Mouse (Mus musculus): ENCODE measurements around the gene Mybpc2.
A peak's percentile ranks its signal among the peaks of the same experiment; 100 is the strongest.

Gene Mybpc2

DNA sequence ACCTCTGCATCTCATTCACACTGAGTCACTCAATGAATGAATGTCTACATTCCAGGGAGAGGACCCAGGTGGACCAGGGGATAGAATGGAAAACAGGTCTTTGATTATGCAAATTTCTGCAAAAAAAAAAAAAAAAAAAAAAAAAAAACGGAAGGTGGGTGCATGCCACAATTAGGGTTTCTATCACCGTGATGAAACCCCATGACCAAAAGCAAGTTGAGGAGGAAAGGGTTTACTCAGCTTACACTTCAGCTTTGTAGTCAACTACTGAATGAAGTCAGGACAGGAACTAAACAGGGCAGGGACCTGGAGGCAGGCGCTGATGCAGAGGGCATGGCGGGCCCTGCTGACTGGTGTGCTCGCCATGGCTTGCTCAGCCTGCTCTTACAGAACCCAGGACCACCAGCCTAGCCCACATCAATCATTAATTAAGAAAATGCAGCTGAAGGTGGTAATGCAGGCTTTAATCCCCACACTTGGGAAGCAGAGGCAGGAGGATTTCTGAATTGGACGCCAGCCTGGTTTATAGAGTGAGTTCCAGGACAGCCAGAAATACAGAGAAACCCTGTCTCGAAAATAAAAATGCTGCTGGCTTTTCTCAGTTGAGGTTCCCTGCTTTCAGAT, 38.8 kb downstream of the Mybpc2 start:
- DNase-seq (ENCODE audit: low spot score): no peak

DNA sequence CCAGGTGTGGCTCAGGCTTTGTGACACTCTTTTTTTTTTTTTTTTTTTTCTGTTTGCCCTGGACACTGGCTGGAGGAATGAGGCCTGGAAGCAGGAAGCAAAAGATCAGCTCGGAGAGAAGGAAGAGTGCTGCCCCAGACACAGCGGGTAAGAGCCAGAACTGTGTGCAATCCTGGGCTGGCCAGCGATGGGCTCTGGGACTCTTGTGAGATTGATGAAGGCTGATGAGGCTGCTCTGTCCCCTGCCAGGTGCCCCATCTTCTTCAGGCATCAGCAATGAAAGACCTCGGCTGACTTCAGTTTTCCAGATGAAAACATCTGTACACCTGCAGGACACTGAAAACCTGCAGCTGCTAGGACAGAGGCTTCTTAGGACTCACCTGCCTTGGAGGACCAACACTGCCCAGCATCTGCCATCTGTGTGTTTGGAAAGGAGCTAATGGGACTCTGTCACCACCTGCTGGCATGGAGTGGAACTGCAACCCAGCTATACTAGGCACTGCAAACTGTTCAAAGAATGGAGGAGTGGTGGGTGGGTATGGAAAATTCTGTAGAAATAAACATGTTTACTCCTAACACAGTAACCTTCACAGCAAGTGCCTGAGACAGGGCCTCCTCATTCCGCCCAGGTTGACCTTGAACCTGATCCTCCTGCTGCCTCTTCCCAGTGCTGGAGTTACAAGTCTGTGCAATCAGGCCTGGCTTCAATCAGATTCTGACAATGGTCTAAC, 39.5 kb downstream of the Mybpc2 start:
- DNase-seq (ENCODE audit: low spot score): peak; percentile 95

DNA sequence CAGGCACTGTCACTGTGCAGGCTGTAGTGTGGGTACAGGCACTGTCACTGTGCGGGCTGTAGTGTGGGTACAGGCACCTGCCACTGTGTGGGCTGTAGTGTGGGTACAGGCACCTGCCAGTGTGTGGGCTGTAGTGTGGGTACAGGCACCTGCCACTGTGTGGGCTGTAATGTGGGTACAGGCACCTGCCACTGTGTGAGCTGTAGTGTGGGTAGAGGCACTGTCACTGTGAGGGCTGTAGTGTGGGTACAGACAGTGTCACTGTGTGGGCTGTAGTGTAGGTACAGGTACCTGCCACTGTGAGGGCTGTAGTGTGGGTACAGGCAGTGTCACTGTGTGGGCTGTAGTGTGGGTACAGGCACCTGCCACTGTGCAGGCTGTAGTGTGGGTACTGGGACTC, 40.3 kb downstream of the Mybpc2 start:
- DNase-seq (ENCODE audit: low spot score): no peak

DNA sequence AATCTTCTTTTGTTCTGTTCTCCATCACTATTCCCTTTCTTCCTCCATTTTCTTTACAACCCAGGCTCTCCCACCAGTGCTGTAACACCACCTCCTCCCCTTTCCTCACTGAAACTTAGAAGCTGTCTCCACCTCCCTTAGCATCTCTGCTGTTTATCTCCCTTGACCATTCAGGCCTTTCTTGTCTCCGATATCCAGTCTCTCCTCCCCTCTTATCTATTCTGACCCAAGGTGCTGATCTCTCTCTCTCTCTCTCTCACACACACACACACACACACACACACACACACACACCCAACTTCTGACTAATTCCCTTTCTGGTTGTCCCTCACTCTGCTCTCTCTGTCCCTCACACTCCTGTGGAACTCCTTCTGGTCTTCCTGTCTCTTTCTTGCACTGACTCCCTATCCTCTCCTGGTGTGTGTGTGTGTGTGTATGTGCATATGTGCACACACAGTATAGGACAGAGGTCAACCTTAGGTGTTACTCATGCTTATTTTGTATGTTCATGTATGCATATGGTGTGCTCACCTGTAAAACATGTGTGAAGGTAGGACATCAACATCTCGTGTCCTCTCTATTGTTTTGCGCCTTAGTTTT, 41.5 kb downstream of the Mybpc2 start:
- DNase-seq (ENCODE audit: low spot score): no peak

DNA sequence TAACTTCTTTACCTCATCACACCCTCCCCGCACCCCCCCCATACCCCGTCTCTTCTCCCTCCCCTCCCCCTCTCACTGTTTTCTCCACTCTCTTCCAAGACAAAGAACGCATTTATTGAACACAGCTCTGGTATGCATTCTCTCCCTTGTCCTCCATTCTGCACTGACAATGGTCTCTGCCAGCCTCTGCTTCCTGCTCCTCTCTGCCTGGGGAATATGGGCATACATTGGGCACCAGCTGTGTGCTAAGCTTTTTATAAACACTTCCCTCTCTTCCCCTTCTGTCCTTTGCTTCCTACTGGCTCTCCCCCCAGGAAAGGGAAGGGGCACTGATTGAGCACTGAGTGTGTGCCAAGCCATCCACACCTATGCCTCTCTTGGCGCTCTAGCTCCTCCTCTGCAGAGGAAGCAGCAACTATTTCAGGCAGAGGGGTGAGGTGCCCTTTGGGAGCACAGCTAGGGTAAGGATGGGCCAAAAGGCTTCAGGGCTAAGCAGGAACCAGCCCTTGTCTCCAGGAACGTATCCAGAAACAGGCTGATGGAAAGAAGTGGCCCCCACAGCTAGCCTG, 49.3 kb downstream of the Mybpc2 start:
- no peak for DNase-seq (ENCODE audit: low spot score)

DNA sequence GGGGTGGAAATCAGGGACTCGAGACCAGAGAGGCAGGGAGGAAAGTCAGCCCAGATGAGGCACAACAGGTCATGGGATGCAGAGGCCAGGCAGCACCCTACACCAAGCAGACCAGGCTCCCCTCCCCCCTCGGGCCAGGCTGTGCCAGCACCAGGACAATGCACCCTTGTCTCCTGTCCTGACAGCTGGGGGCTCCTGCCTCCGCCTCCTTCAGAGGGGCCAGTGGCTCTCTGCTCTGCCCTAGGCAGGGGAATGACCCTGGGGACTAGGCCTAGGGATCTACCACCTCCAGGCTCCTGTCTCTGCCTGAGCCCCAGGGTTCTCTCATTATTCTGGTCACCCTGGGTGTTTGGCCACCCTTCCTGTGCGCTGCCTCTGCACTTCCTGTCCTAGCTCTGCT, 50.0 kb downstream of the Mybpc2 start:
- peak; percentile 66 for DNase-seq (ENCODE audit: low spot score)

DNA sequence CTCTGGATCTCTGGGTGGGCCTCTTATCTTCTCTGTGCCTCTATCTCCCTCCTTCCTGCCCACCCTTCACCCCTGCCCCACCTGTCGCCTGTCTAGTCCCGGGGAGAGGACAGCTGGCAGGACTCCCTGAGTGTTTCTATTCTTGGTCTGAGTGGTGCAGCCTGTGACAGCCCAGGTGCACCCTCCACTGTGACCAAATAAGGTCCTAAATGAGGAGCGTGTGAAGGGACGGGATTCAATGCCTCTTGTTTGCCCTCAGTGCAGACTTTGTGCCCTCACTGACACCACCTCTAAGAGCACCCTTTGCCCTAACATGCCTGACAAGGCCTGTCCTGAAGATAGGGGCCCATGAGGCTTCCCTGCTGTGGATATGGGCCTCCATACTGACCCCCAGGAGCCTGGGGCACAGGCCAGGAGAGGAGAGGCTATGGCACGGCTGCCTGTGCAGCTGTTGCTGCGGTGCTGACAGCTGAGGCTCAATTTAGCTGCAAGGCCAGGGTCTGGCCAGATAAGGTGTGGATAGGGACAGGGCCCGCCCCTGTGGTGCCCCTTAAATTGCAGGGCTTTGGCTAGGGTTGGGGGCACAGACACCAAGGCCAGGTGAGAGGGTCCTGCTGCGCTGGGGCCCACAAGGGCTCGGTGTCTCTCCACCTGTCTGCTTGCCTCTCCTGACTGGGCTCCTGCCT, 51.4 kb downstream of the Mybpc2 start:
- DNase-seq (ENCODE audit: low spot score): no peak

DNA sequence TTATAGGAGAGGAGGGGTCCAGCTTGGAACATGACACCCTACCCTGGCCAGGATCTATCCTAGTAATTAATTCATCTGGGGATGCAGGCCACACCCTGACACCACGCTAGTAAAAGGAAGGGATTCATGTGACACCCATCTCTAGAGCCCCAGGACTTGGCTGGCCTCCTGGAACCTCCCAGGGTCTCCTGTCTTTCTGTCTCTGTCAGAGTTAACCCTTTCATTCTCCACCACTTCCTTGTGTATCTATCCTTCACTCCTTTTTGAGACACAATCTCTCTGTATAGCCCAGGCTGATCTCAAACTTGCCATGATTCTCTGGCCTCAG, 51.9 kb downstream of the Mybpc2 start:
- DNase-seq (ENCODE audit: low spot score): no peak

DNA sequence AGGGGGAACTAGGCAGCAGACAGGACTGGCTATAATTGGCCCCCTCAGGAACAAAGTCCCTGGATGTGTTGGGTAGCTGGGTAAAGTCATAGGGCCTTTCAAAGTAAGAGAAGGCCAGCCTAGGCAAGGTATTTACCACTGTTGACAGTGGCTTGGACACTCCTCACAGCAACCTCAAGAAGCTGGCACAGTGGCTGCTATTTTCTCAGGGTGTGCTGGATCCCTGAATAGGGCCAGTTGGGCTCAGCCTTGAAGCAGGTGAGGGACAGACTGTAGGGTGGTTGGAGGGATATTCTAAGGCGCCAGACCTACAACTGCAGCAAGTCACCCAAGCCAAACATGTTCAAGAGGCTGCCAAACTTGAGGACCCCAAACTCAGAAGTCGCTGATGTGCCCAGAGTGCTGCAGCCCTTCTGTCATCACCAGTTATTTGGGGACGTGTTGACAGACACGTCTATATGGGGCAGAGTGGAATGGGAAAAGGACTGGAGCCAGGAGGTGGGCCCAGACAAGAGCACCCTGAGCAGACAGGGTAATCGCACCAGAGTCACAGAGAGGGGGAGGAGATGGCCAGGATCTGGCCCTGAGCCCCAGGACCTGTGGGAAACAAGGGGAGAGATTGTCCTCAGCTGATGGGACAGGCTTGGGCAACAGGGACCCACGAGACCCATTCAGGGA, 52.4 kb downstream of the Mybpc2 start:
- no peak for DNase-seq (ENCODE audit: low spot score)

DNA sequence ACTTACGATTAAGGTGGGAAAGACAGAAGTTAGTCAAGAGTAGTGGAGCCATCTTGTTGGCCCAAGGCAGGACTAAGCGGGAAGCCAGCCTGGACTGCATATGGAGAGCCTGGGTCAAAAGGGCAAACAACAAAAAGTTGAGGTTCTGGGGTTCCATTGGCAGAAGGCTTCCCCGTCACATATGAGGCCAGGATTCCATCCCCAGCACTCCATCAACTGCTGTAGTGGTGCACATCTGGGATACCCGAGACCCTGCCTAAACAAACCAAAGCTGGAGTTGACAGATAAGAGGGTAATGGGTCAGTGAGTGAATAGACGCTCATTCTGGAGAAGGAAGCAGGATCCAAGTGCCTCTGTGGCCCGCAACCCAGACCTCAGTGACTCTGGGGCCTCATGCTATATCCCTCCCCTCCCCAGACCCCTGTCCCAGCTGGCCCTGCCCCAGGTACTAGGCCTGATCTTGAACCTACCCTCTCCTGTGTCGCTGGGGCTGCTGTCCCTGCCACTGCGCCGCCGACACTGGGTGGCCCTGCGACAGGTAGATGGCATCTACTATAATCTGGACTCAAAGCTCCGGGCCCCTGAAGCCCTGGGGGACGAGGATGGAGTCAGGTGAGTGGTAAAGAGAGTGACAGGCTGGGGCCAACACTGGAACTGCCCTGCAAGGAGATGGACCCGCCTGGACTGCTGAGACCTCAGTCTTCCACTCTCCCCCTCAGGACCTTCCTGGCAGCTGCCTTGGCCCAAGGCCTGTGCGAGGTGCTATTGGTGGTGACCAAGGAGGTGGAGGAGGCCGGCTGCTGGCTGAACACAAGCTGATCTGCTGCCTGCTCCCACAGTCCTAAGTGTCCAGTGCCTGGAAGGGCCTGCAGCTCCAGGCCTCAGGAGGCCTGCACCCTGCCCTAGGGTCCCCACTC, 53.5 kb downstream of the Mybpc2 start:
- no peak for DNase-seq (ENCODE audit: low spot score)

DNA sequence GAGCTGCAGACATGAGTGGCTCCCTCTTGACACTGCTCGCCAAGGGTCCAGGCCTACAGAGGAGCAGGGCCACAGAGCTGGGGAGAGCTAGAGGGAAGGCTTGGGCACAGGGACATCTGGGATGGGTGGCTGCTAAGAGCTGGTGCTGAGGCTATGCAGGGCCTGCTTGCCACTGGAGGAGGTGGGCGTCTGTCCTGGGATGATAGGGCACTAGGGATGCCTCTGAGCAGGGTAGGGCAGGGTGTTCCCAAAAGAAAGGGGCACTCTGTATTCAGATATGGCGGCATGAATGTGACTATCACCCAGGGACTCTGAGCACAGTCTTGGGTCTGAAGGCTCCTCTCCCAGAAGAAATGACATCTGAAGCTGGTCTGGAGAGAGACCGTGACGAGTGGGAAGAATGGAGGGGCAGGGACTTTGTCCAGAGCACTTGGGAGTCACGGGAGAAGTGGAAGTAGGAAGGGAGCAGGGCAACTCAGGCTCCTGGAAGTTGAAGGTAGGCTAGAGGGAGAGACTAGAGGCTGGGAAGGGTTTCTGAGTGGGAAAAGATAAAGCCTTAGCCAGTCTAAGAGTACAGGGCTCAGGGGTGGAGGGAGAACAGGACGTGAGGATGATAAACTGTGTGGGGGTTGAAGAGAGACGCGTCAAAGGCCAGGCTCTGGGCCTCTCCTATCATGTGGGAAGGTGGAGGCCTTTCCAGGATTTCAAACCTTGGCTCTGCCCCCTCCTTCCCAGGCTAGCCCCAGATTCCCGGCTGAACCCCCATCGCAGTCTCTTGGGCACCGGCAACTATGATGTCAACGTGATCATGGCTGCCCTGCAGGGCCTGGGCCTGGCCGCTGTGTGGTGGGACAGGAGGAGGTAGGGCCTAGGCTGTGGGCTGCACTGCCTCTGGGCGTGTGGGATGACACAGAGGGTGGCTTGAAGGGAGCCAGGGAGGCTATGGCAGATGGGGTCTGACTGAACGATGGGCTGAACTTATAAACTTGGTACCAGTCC, 54.5 kb downstream of the Mybpc2 start:
- DNase-seq (ENCODE audit: low spot score): no peak

DNA sequence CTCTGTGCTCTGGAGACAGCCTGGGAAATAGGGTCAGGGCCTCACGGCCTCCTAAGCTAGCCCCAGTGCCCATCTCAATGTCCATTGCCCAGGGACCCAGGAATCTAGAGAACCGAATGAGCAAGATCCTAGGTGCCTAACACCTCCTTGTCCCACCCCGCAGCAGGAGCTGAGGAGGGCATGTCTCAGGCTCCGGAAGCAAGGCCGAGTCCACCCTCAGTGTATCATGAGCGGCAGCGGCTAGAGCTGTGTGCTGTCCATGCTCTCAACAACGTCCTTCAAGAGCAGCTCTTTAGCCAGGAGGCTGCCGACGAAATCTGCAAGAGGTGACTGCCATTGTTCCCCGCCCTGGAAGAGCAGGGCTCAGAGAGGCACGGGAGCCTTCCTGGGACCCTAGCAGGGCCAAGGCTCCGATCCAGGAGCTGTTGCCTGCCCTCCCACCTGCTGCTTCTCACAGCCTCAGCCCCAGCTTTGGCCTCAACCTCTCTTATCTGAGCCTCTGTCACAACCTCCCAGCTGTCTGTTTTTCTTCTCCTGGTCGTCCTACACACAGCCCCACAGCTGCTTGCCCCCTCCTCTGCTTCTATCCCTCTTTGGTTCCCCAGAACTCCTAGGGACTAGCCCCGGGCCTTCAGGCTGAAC, 55.7 kb downstream of the Mybpc2 start:
- no peak for DNase-seq (ENCODE audit: low spot score)

DNA sequence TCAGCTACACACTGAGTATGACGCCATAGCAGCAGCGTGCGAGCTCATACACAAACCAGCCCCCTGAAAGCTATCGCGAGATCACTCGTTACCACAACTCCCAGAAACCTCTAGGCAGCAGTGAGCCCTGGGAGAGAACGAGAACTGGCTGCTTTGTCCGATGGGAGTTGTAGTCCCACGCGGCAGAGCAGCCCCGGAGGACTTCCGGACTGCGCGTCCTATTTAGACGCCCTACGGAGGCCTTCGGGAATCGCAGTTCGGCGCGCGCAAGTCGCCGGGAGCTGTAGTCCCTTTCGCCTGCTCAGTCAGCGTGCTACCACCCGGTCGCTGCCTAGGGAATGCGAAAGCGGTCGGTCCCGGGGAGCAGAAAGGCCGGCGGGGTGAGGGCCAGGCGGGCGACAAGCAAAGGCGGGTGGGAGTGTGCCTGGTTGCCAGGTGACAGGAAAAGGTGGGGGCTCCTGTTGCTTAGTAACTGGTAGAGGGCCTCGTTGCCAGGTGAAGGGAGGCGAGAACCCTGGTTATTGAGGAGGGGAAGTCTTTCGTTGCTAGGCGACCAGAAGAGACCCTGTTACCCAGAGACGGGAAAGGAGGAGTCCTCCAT, 56.5 kb downstream of the Mybpc2 start, which contains the start of gene Josd2:
Gene Josd2 (plus strand): TSS at position 170 of the 601 bp plus-strand sequence.
- peak; percentile 98 for DNase-seq (ENCODE audit: low spot score)

DNA sequence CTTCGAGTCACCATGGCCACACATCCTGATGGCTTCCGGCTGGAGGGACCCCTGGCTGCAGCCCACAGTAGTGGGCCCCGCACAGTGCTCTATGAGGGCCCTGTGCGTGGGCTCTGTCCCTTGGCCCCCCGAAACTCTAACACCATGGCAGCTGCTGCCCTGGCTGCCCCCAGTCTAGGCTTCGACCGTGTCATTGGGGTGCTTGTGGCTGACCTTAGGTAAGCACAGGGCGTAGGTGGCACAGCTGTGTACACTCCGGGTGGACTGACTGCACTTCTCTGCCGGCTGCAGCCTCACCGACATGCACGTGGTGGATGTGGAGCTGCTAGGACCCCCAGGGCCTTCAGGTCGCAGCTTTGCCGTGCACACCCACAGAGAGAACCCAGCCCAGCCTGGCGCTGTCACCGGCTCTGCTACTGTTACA, 57.6 kb downstream of the Mybpc2 start:
- no peak for DNase-seq (ENCODE audit: low spot score)

DNA sequence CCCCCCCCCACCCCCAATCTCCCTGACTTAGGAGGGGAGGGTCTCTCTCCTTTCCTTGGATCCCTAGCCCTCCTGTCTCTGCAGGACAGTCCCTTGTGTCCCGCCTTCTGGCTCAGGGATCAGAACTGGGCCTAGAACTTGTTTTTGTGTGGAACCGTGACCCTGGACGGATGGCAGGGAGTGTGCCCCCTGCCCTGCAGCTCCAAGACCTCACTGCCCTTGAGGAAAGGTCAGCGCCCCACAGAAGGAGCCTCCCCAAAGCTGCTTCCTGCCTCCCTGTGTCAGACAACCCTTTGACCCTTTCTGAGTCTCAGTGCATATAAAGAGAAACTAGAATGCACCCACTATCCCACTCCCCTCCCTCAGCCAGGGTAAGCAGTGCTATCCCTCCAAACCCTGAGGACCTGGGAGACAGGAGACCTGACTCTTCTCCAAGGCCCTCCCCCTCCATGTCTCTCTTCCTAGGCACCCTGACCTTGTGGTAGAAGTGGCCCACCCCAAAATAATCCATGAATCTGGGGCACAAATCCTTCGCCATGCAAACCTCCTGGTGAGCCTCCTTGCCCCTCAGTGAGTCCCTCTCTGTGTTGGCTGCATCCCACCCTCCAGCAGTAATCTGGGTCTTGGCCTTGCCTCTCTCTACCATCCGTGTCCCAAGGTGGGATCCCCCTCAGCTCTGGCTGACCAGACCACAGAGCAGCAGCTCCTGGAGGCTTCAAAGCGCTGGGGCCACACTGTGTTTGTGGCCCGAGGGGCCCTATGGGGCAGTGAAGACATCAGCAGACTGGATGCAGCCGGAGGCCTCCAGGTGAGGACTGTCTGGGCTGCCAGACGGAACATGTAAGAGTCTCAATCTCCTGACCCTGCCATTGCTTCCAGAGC, 58.2 kb downstream of the Mybpc2 start:
- DNase-seq (ENCODE audit: low spot score): no peak

DNA sequence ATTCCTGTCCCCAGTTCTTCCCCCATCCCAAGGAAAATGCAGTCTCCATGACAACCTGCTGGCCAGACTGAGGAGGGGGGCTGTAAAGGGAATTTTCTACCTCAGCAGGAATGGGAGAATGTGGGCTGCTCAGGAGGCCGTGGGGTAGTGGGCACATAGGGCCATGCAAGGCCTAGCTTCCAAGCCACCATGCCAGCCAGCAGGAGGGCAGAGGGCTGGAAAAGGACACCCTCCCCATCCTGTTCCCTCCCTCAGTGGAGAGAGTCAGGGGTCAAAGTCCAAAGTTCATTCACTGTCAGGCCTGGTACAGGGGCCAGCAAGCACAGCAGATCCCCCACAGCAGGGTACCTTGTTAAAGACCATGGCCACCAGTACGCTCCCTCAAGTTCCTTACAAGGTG, 59.3 kb downstream of the Mybpc2 start, which contains the start of gene Aspdh:
Gene Aspdh (plus strand): TSS at position 281 of the 400 bp plus-strand sequence.
- DNase-seq (ENCODE audit: low spot score): no peak

DNA sequence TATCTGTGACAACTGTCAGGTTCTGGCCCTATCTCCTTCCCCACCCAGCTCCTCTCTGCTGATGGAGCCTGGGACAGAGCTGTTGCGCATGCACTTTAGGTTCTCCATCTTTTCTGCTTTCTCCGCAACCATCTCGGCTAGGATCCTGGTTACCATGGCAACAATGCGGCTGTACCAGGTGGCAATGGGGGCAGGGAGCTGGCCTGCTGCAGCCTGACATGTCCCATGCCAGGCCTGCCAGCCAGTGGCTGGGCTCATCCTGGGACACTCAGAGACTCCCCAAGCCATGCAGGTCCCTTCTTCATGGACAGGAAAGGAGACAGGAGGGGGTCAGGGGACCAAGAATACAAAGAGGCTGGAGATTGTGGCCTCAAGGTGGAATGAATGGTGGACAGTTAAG, 59.9 kb downstream of the Mybpc2 start:
- DNase-seq (ENCODE audit: low spot score): peak; percentile 56
